Mouse (Mus musculus): ENCODE data around the gene Cct3. TPM values are rescaled to one million over a fixed set of nuclear protein-coding genes. Genes with fewer than 3 reads are reported as not detected.
"Not testable (repeated sequence)": the region's sequence is repeated elsewhere in the genome, so short reads cannot be mapped to it uniquely, and the experiment has no call there.

The Cct3 gene
- 100 to 1,000 TPM; 180 to 209 TPM for polyA plus RNA-seq (2017; shearing (Covaris generic))

- ATAC-seq = peak; percentile 93
Measured at GRCm38 (mm10) chr3:88296561-88297318, at the start of gene Cct3, which contains the start of gene Tsacc. Gene Cct3, plus strand, starts transcription at chr3:88297116. Gene Tsacc, minus strand, starts transcription at chr3:88296999.

GRCm38 (mm10) chr3:88247666-88248065 is 49.2 kb upstream of the Cct3 start:
- ATAC-seq = no peak

GRCm38 (mm10) chr3:88248406-88248805 is 48.5 kb upstream of the Cct3 start:
- no peak for ATAC-seq

GRCm38 (mm10) chr3:88252739-88253138 is 44.2 kb upstream of the Cct3 start:
- no peak for ATAC-seq

- ATAC-seq = no peak
Measured at GRCm38 (mm10) chr3:88254268-88254926, 42.5 kb upstream of the Cct3 start, which contains the start of gene Rhbg. Gene Rhbg, minus strand, starts transcription at chr3:88254709.

- no peak for ATAC-seq
Measured at GRCm38 (mm10) chr3:88255950-88256349, 41.0 kb upstream of the Cct3 start.

- ATAC-seq = no peak
Measured at GRCm38 (mm10) chr3:88256382-88256781, 40.5 kb upstream of the Cct3 start.

GRCm38 (mm10) chr3:88262346-88262745 is 34.6 kb upstream of the Cct3 start:
- ATAC-seq = no peak

GRCm38 (mm10) chr3:88268014-88268413 is 28.9 kb upstream of the Cct3 start:
- ATAC-seq = not testable (repeated sequence)

GRCm38 (mm10) chr3:88268991-88269390 is 27.9 kb upstream of the Cct3 start:
- ATAC-seq = no peak

GRCm38 (mm10) chr3:88271298-88271697 is 25.6 kb upstream of the Cct3 start:
- not testable (repeated sequence) for ATAC-seq

GRCm38 (mm10) chr3:88271859-88272258 is 25.1 kb upstream of the Cct3 start:
- no peak for ATAC-seq

- ATAC-seq = no peak
Measured at GRCm38 (mm10) chr3:88274002-88274401, 22.9 kb upstream of the Cct3 start.

- no peak for ATAC-seq
Measured at GRCm38 (mm10) chr3:88276121-88276520, 20.8 kb upstream of the Cct3 start.

- ATAC-seq = no peak
Measured at GRCm38 (mm10) chr3:88276529-88277143, 20.3 kb upstream of the Cct3 start.

GRCm38 (mm10) chr3:88280035-88280434 is 16.9 kb upstream of the Cct3 start:
- no peak for ATAC-seq

GRCm38 (mm10) chr3:88281141-88281916 is 15.6 kb upstream of the Cct3 start:
- ATAC-seq = not testable (repeated sequence)

GRCm38 (mm10) chr3:88284815-88285564 is 11.9 kb upstream of the Cct3 start:
- not testable (repeated sequence) for ATAC-seq

GRCm38 (mm10) chr3:88285565-88285895 is 11.4 kb upstream of the Cct3 start:
- ATAC-seq = not testable (repeated sequence)

- ATAC-seq = no peak
Measured at GRCm38 (mm10) chr3:88287110-88287509, 9.8 kb upstream of the Cct3 start, which contains the start of gene Gm38392. Gene Gm38392, minus strand, starts transcription at chr3:88287210.

- ATAC-seq = not testable (repeated sequence)
Measured at GRCm38 (mm10) chr3:88288133-88288713, 8.7 kb upstream of the Cct3 start.

Data from activated CD4-positive, CD25-positive, alpha-beta regulatory T cell, adult 4 months (primary cell).